Mouse (Mus musculus) CH12.LX (cell line): ENCODE data around the gene Cacna1h. TPM values are rescaled to one million over a fixed set of nuclear protein-coding genes. Genes with fewer than 3 reads are reported as not detected.

Experiments used
- DNase-seq: peaks from one replicate; pipeline ENCODE4 v3.0.0-alpha.2; 2013; ENCODE audit errors: extremely low read depth
- H3K27ac ChIP-seq: 2 replicates; pipeline ENCODE4 v1.5.1; 2012; ENCODE audit warnings: low read depth, mild to moderate bottlenecking, control low read depth, moderate library complexity; ENCODE audit not compliant: insufficient read depth
- H3K27me3 ChIP-seq: replicated peaks from 2 replicates; pipeline ENCODE3; 2012; ENCODE audit warnings: inconsistent platforms
- H3K36me3 ChIP-seq, 2 experiments: replicated peaks in 1 of 2; 2 replicates each; pipeline versions ENCODE3 to v1.6.1; 2012; ENCODE audit warnings: inconsistent platforms in 1 of 2, low read length in 1 of 2, mild to moderate bottlenecking in 1 of 2, mixed read lengths in 1 of 2, moderate library complexity in 1 of 2; ENCODE audit not compliant: control insufficient read depth in 1 of 2, insufficient read depth in 1 of 2
- H3K4me1 ChIP-seq, 2 experiments: 2 replicates each; pipeline ENCODE4 v1.6.1; 2012; ENCODE audit warnings: inconsistent platforms in 1 of 2, moderate library complexity in 1 of 2; ENCODE audit not compliant: insufficient read depth in 2 of 2, control insufficient read depth in 1 of 2
- H3K4me2 ChIP-seq: 2 replicates; pipeline ENCODE4 v1.6.1; 2012; ENCODE audit warnings: low read depth, mild to moderate bottlenecking, control low read depth; ENCODE audit not compliant: poor library complexity, insufficient read depth, severe bottlenecking
- H3K4me3 ChIP-seq, 3 experiments: fragments of 150-350 bp in 1 of 3; sonication (generic) in 1 of 3; replicated peaks in 1 of 3; 2 replicates each; pipeline versions ENCODE3 to v1.5.1; 2011 to 2012; ENCODE audit warnings: low read depth in 2 of 3, low read length in 2 of 3, mild to moderate bottlenecking in 2 of 3, moderate library complexity in 2 of 3, control low read depth in 1 of 3, improper control_type of control experiment in 1 of 3, inconsistent platforms in 1 of 3, mixed read lengths in 1 of 3; ENCODE audit not compliant: poor library complexity in 1 of 3
- H3K79me2 ChIP-seq: replicated peaks from 2 replicates; pipeline ENCODE4 v1.6.1; 2012; ENCODE audit warnings: mild to moderate bottlenecking, moderate library complexity; ENCODE audit not compliant: control insufficient read depth, poor library complexity, insufficient read depth, severe bottlenecking; ENCODE audit errors: extremely low read depth
- H3K9ac ChIP-seq: 2 replicates; pipeline ENCODE4 v1.6.1; 2012; ENCODE audit warnings: low read depth, mild to moderate bottlenecking, control low read depth, moderate library complexity; ENCODE audit not compliant: insufficient read depth
- H3K9me3 ChIP-seq: replicated peaks from 2 replicates; pipeline ENCODE3; 2012; ENCODE audit warnings: low read length, inconsistent platforms, mixed read lengths
- CHD1 ChIP-seq: IDR thresholded peaks from 2 replicates; pipeline ENCODE4 v1.6.1; 2012; ENCODE audit warnings: low read depth, low read length, improper control_type of control experiment, inconsistent platforms
- CHD2 ChIP-seq: IDR thresholded peaks from 2 replicates; pipeline ENCODE4 v1.6.1; 2011; ENCODE audit warnings: low read length, improper control_type of control experiment
- CTCF ChIP-seq, 2 experiments: IDR thresholded peaks in 1 of 2; conservative IDR thresholded peaks in 1 of 2; 2 replicates each; pipeline ENCODE4 v1.5.1; 2011 to 2012; ENCODE audit warnings: low read depth in 2 of 2, low read length in 2 of 2, improper control_type of control experiment in 1 of 2, inconsistent platforms in 1 of 2, mild to moderate bottlenecking in 1 of 2, moderate library complexity in 1 of 2
- E2F4 ChIP-seq: IDR thresholded peaks from 2 replicates; pipeline ENCODE4 v1.6.1; 2011; ENCODE audit warnings: low read depth, low read length, improper control_type of control experiment; ENCODE audit not compliant: insufficient replicate concordance
- ETS1 ChIP-seq: conservative IDR thresholded peaks from 2 replicates; pipeline ENCODE4 v1.6.1; 2012; ENCODE audit warnings: low read depth, mild to moderate bottlenecking, inconsistent platforms, low read length, improper control_type of control experiment, moderate library complexity
- GABPA ChIP-seq: IDR thresholded peaks from 2 replicates; pipeline ENCODE4 v1.6.1; 2012; ENCODE audit warnings: low read depth, low read length, improper control_type of control experiment, inconsistent platforms; ENCODE audit not compliant: insufficient replicate concordance
- KAT2A ChIP-seq: IDR thresholded peaks from 2 replicates; pipeline ENCODE4 v1.6.1; 2012; ENCODE audit warnings: low read length, improper control_type of control experiment, inconsistent platforms; ENCODE audit not compliant: insufficient replicate concordance
- MAX ChIP-seq: IDR thresholded peaks from 2 replicates; pipeline ENCODE4 v1.6.1; 2011; ENCODE audit warnings: low read length, improper control_type of control experiment
- NELFE ChIP-seq: IDR thresholded peaks from 2 replicates; pipeline ENCODE4 v1.6.1; 2011; ENCODE audit warnings: low read depth, low read length, improper control_type of control experiment
- POLR2AphosphoS2 ChIP-seq: IDR thresholded peaks from 2 replicates; pipeline ENCODE4 v1.6.1; 2011; ENCODE audit warnings: low read depth, low read length, improper control_type of control experiment
- RAD21 ChIP-seq: IDR thresholded peaks from 2 replicates; pipeline ENCODE4 v1.6.1; 2011; ENCODE audit warnings: low read depth, mild to moderate bottlenecking, low read length, improper control_type of control experiment, moderate library complexity
- TBP ChIP-seq: conservative IDR thresholded peaks from 2 replicates; pipeline ENCODE4 v1.6.1; 2011; ENCODE audit warnings: low read depth, low read length, improper control_type of control experiment
- USF1 ChIP-seq: IDR thresholded peaks from 2 replicates; pipeline ENCODE4 v1.6.1; 2014; ENCODE audit warnings: low read depth, mild to moderate bottlenecking, inconsistent platforms, low read length, improper control_type of control experiment
- USF2 ChIP-seq: conservative IDR thresholded peaks from 2 replicates; pipeline ENCODE4 v1.6.1; 2011; ENCODE audit warnings: low read depth, low read length, improper control_type of control experiment
- ZC3H11A ChIP-seq: IDR thresholded peaks from 2 replicates; pipeline ENCODE4 v1.6.1; 2012; ENCODE audit warnings: low read depth, mild to moderate bottlenecking, inconsistent platforms, low read length, improper control_type of control experiment
- ZKSCAN1 ChIP-seq: IDR thresholded peaks from 2 replicates; pipeline ENCODE4 v1.6.1; 2012; ENCODE audit warnings: low read depth, inconsistent platforms, low read length, improper control_type of control experiment, borderline replicate concordance
- dilution Hi-C: fragments of 300-500 bp; cut with MboI; formaldehyde crosslinking; loops from 2 replicates; pipeline ENCODE4 v1.14.3; 2020; ENCODE audit warnings: low sequenced_read_pairs; ENCODE audit not compliant: extremely low pct_unique_long_range_greater_than_20kb, extremely low pct_ligation_motif_present
- in situ Hi-C: fragments of 300-500 bp; cut with MboI; formaldehyde crosslinking; loops from 3 replicates; pipeline ENCODE4 v1.14.3; 2019; ENCODE audit warnings: low sequenced_read_pairs, low pct_ligation_motif_present, low pct_unique_long_range_greater_than_20kb, mixed read lengths
- polyA plus RNA-seq: library from polyadenylated mRNA; unstranded; fragments of >175 nt; gene quantifications from 2 replicates; pipeline ENCODE4 v1.2.1, GENCODE M21; 2012; ENCODE audit warnings: low read depth; ENCODE audit not compliant: insufficient read length
- total RNA-seq, 2 experiments: library from RNA; depleted of rRNA; stranded (reverse); fragments of 300-350 nt in 1 of 2; fragments of >200 nt in 1 of 2; gene quantifications; 2 replicates each; pipeline ENCODE4 v1.2.3; 2012 to 2014

Cacna1h gene
- total and polyA plus RNA-seq, 3 experiments: 0.04 to 0.21 (median 0.21) TPM

- H3K27ac ChIP-seq: no peak overlapping the region
- H3K27me3 ChIP-seq: peaks cover 87% of the 10 kb centered on the region
- TF ChIP-seq CHD1: no peak
- no peaks in the 10 kb centered on the region for H3K4me1 ChIP-seq
- in situ Hi-C loops (no loop called here), dilution Hi-C loops (no loop called here)
- no peak for DNase-seq
- H3K4me3 ChIP-seq: no peak overlapping the region
- H3K4me2 ChIP-seq: no peak overlapping the region
- no peaks in the 10 kb centered on the region for H3K79me2 ChIP-seq
- H3K9me3 ChIP-seq: peaks cover 3% of the 10 kb centered on the region
- no peak overlapping the region for H3K9ac ChIP-seq
- no peaks in the 10 kb centered on the region for H3K36me3 ChIP-seq
These were observed 29.9 kb upstream of the Cacna1h start for GRCm38 (mm10) chr17:25463326-25463945.

GRCm38 (mm10) chr17:25462236-25462875 lies 28.8 kb upstream of the Cacna1h start:
- in situ Hi-C loops (no loop called here), dilution Hi-C loops (no loop called here)
- H3K27ac ChIP-seq: no peak overlapping the region

GRCm38 (mm10) chr17:25456540-25456939 lies 23.0 kb upstream of the Cacna1h start:
- in situ Hi-C loops: no loop called here

More at GRCm38 (mm10) chr17:25462236-25462875, 28.8 kb upstream of the Cacna1h start:
- H3K9me3 ChIP-seq: peaks cover 3% of the 10 kb centered on the region
- H3K36me3 ChIP-seq: no peaks in the 10 kb centered on the region
- TF ChIP-seq GABPA: no peak
- no peak for TF ChIP-seq KAT2A
- no peak for TF ChIP-seq ZC3H11A
- no peak for TF ChIP-seq CHD2
- TF ChIP-seq MAX: no peak
- TF ChIP-seq TBP: no peak
- no peak for TF ChIP-seq CTCF (conservative IDR thresholded peaks at IDR 0.05 in 1 of 2, IDR thresholded peaks at IDR 0.05 in 1 of 2; ENCODE audit: low read depth in 2 of 2, low read length in 2 of 2)
- TF ChIP-seq USF2: no peak
- TF ChIP-seq ZKSCAN1: no peak
- TF ChIP-seq USF1: no peak
- no peak for TF ChIP-seq POLR2AphosphoS2
- TF ChIP-seq NELFE: no peak
- peaks cover 87% of the 10 kb centered on the region for H3K27me3 ChIP-seq
- no peaks in the 10 kb centered on the region for H3K79me2 ChIP-seq
- no peak for DNase-seq
- H3K4me3 ChIP-seq: no peak overlapping the region
- no peak overlapping the region for H3K9ac ChIP-seq
- H3K4me2 ChIP-seq: no peak overlapping the region
- H3K4me1 ChIP-seq: no peaks in the 10 kb centered on the region

More at GRCm38 (mm10) chr17:25456540-25456939, 23.0 kb upstream of the Cacna1h start:
- no peak for DNase-seq
- TF ChIP-seq GABPA: no peak
- TF ChIP-seq CHD1: no peak
- no peak for TF ChIP-seq TBP
- no peak for TF ChIP-seq RAD21
- TF ChIP-seq E2F4: no peak
- TF ChIP-seq ETS1: no peak
- Histone ChIP-seq H3K27ac (no peak overlapping the region), H3K9ac (no peak overlapping the region), H3K27me3 (peaks cover 85% of the 10 kb centered on the region), H3K36me3 (no peaks in the 10 kb centered on the region), H3K9me3 (peaks cover 8% of the 10 kb centered on the region), H3K4me2 (no peak overlapping the region), H3K79me2 (no peaks in the 10 kb centered on the region), H3K4me1 (no peaks in the 10 kb centered on the region), H3K4me3 (no peak overlapping the region)
- dilution Hi-C loops: no loop called here
